Mouse (Mus musculus) left cerebral cortex, adult 2 months (tissue): ENCODE data around the gene Nrn1l. TPM values are rescaled to one million over a fixed set of nuclear protein-coding genes. Genes with fewer than 3 reads are reported as not detected.

Experiments
- DNase-seq, 2 experiments: peaks; one replicate each; pipeline ENCODE4 v3.0.0; 2021 to 2022; ENCODE audit warnings: low spot score in 2 of 2, mixed read lengths in 1 of 2; ENCODE audit errors: extremely low spot score in 1 of 2
- H3K27ac ChIP-seq: fragments of 200-600 bp; 2 replicates; pipeline ENCODE4 v1.8.1; 2022
- H3K4me3 ChIP-seq: fragments of 200-600 bp; 2 replicates; pipeline ENCODE4 v1.8.1; 2022
- CTCF ChIP-seq: fragments of 200-600 bp; IDR thresholded peaks from 2 replicates; pipeline ENCODE4 v1.8.1; 2022; ENCODE audit warnings: antibody characterized with exemption, mild to moderate bottlenecking, moderate library complexity
- intact Hi-C: fragments of 180-260 bp; cut with DNase I; formaldehyde crosslinking; loops from one replicate; pipeline ENCODE4 v1.15.1; 2025
- total RNA-seq, 2 experiments: library from RNA; stranded (reverse); gene quantifications; 2 replicates each; pipeline ENCODE4 v1.2.3; 2021

Gene Nrn1l
- total RNA-seq, 2 experiments from 2014 or later = 3.5 to 3.7 TPM

- no peak for DNase-seq
- H3K4me3 ChIP-seq = peak overlapping the region; percentile 67
- no peak for TF ChIP-seq CTCF
- intact Hi-C loops = no loop called here
- H3K27ac ChIP-seq = peak overlapping the region; percentile 98
Observed at GRCm38 (mm10) chr8:105856168-105856835, 37.1 kb upstream of the Nrn1l start.

GRCm38 (mm10) chr8:105858495-105858894 lies 34.9 kb upstream of the Nrn1l start:
- TF ChIP-seq CTCF = no peak
- Histone ChIP-seq H3K4me3 (no peak overlapping the region), H3K27ac (no peak overlapping the region)
- intact Hi-C loops = no loop called here
- DNase-seq = no peak

- DNase-seq = no peak
- intact Hi-C loops = no loop called here
- Histone ChIP-seq H3K4me3 (no peak overlapping the region; the same call in 1 of the 2 replicates), H3K27ac (no peak overlapping the region)
- no peak for TF ChIP-seq CTCF
Observed at GRCm38 (mm10) chr8:105859314-105859713, 34.1 kb upstream of the Nrn1l start.

GRCm38 (mm10) chr8:105860143-105860981 lies 33.0 kb upstream of the Nrn1l start, which contains the start of gene Nutf2:
Gene Nutf2, plus strand, starts transcription at chr8:105860580.
- Histone ChIP-seq H3K4me3 (peak within 1 kb of the TSS; percentile 95), H3K27ac (peak within 1 kb of the TSS; percentile 94)
- DNase-seq = peak; percentile 89 to 92
- no peak for TF ChIP-seq CTCF
- intact Hi-C loops = no loop called here

- Histone ChIP-seq H3K27ac (no peak overlapping the region; the same call in 1 of the 2 replicates), H3K4me3 (peak overlapping the region; percentile 95)
- DNase-seq = no peak
- TF ChIP-seq CTCF = peak; percentile 16
- intact Hi-C loops = no loop called here
Observed at GRCm38 (mm10) chr8:105861951-105862350, 31.4 kb upstream of the Nrn1l start.

GRCm38 (mm10) chr8:105866364-105867029 lies 26.9 kb upstream of the Nrn1l start:
- no peak overlapping the region for H3K27ac ChIP-seq
- intact Hi-C loops = no loop called here
- DNase-seq = no peak
- peak; percentile 33 for TF ChIP-seq CTCF
- H3K4me3 ChIP-seq = no peak overlapping the region

- TF ChIP-seq CTCF = no peak
- no peak for DNase-seq
- intact Hi-C loops = no loop called here
- Histone ChIP-seq H3K4me3 (no peak overlapping the region), H3K27ac (peak overlapping the region; percentile 84)
Observed at GRCm38 (mm10) chr8:105874301-105874700, 19.1 kb upstream of the Nrn1l start.

- H3K4me3 ChIP-seq = peak within 1 kb of the TSS; percentile 93
- intact Hi-C loops = no loop called here
Observed at GRCm38 (mm10) chr8:105880754-105881520, 12.4 kb upstream of the Nrn1l start, which contains the start of gene Edc4. Gene Edc4, plus strand, starts transcription at chr8:105880881.

GRCm38 (mm10) chr8:105889756-105890465 lies 3.5 kb upstream of the Nrn1l start:
- no peak for DNase-seq
- no peak for TF ChIP-seq CTCF
- H3K27ac ChIP-seq = peak overlapping the region; percentile 33; the same call in 1 of the 2 replicates
- no peak overlapping the region for H3K4me3 ChIP-seq
- intact Hi-C loops = no loop called here

More at GRCm38 (mm10) chr8:105880754-105881520, 12.4 kb upstream of the Nrn1l start, which contains the start of gene Edc4:
- DNase-seq = peak; percentile 83 to 90
- TF ChIP-seq CTCF = no peak
- H3K27ac ChIP-seq = peak within 1 kb of the TSS; percentile 89

GRCm38 (mm10) chr8:105890870-105891269 lies 2.5 kb upstream of the Nrn1l start:
- intact Hi-C loops = no loop called here
- peak overlapping the region; percentile 47; the same call in 1 of the 2 replicates for H3K27ac ChIP-seq
- DNase-seq = peak in 1 of 2 experiments; percentile 38
- no peak for TF ChIP-seq CTCF
- H3K4me3 ChIP-seq = no peak overlapping the region
